Mouse (Mus musculus): Measurements from ENCODE around the gene Them4. TPM values are rescaled to one million over a fixed set of nuclear protein-coding genes. Genes with fewer than 3 reads are reported as not detected.

The Them4 gene
- polyA plus RNA-seq, 1 experiment from 2014 or later: 18.5 TPM

GRCm38 (mm10) chr3:94328681-94329080, 18.8 kb downstream of the Them4 start:
- H3K27ac ChIP-seq (ENCODE audit: low read length): no peak overlapping the region
- no peak overlapping the region for H3K4me3 ChIP-seq (ENCODE audit: low read length)
- H3K4me2 ChIP-seq (ENCODE audit: low read depth, low read length): no peak overlapping the region
- WGBS: 56% methylated on average over 3 of the region's 3 CpGs
- H3K36me3 ChIP-seq (ENCODE audit: control insufficient read depth, insufficient read depth, low read length): no peaks in the 10 kb centered on the region
- no peak overlapping the region for H3K9ac ChIP-seq (ENCODE audit: low read depth, low read length)
- H3K4me1 ChIP-seq (ENCODE audit: control insufficient read depth, insufficient read depth, low read length): no peaks in the 10 kb centered on the region
- no peaks in the 10 kb centered on the region for H3K27me3 ChIP-seq (replicated peaks; ENCODE audit: control insufficient read depth, insufficient read depth, low read length)
- ATAC-seq: no peak
- H3K9me3 ChIP-seq (ENCODE audit: control insufficient read depth, low read length): no peaks in the 10 kb centered on the region

GRCm38 (mm10) chr3:94334442-94334841, 24.6 kb downstream of the Them4 start:
- H3K9me3 ChIP-seq (ENCODE audit: control insufficient read depth, low read length): no peaks in the 10 kb centered on the region
- no peaks in the 10 kb centered on the region for H3K36me3 ChIP-seq (ENCODE audit: control insufficient read depth, insufficient read depth, low read length)
- H3K4me1 ChIP-seq (ENCODE audit: control insufficient read depth, insufficient read depth, low read length): no peaks in the 10 kb centered on the region
- H3K4me3 ChIP-seq (ENCODE audit: low read length): no peak overlapping the region
- H3K4me2 ChIP-seq (ENCODE audit: low read depth, low read length): no peak overlapping the region
- H3K9ac ChIP-seq (ENCODE audit: low read depth, low read length): no peak overlapping the region
- H3K27me3 ChIP-seq (replicated peaks; ENCODE audit: control insufficient read depth, insufficient read depth, low read length): no peaks in the 10 kb centered on the region
- 97% methylated on average over 4 of the region's 4 CpGs for WGBS
- no peak for ATAC-seq
- no peak overlapping the region for H3K27ac ChIP-seq (ENCODE audit: low read length)

DNA sequence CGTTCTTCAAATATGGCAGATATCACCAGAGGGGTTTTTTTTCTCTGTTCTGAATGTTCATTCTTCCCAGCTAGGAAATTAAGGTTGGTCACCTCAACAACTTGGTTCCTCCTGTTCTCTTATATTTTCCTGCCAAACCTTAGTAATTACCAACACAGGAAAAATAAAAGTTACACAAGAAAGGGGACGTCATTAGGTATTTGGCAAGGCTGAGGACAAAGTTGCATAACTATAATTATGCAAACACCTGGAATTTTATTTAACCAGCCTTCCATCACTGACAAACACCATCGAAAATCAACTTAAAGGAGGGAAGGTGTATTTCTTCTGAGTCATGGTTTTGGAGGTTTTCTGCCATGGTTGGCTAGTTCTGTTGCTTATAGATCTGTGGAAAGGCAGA, 28.6 kb downstream of the Them4 start:
- Histone ChIP-seq H3K4me3 (ENCODE audit: low read length) (no peak overlapping the region), H3K9me3 (ENCODE audit: control insufficient read depth, low read length) (no peaks in the 10 kb centered on the region), H3K4me2 (ENCODE audit: low read depth, low read length) (no peak overlapping the region), H3K4me1 (ENCODE audit: control insufficient read depth, insufficient read depth, low read length) (no peaks in the 10 kb centered on the region), H3K36me3 (ENCODE audit: control insufficient read depth, insufficient read depth, low read length) (no peaks in the 10 kb centered on the region), H3K27ac (ENCODE audit: low read length) (no peak overlapping the region), H3K27me3 (replicated peaks; ENCODE audit: control insufficient read depth, insufficient read depth, low read length) (no peaks in the 10 kb centered on the region), H3K9ac (ENCODE audit: low read depth, low read length) (no peak overlapping the region)
- 85% methylated on average over 3 of the region's 3 CpGs for WGBS
- no peak for ATAC-seq

- no peak within 1 kb of the TSS for H3K9ac ChIP-seq (ENCODE audit: low read depth, low read length)
- no peak within 1 kb of the TSS for H3K4me2 ChIP-seq (ENCODE audit: low read depth, low read length)
- H3K27ac ChIP-seq (ENCODE audit: low read length): no peak within 1 kb of the TSS
- H3K9me3 ChIP-seq (ENCODE audit: control insufficient read depth, low read length): no peaks in the 10 kb centered on the region
- 35% methylated on average over 3 of the region's 3 CpGs for WGBS
- H3K27me3 ChIP-seq (replicated peaks; ENCODE audit: control insufficient read depth, insufficient read depth, low read length): no peaks in the 10 kb centered on the region
- no peaks in the 10 kb centered on the region for H3K36me3 ChIP-seq (ENCODE audit: control insufficient read depth, insufficient read depth, low read length)
- no peaks in the 10 kb centered on the region for H3K4me1 ChIP-seq (ENCODE audit: control insufficient read depth, insufficient read depth, low read length)
- ATAC-seq: no peak
- no peak within 1 kb of the TSS for H3K4me3 ChIP-seq (ENCODE audit: low read length)
These were observed 32.1 kb downstream of the Them4 start, which contains the start of gene Them5 for GRCm38 (mm10) chr3:94341959-94342422. Them5 (plus strand) TSS chr3:94342099.

DNA sequence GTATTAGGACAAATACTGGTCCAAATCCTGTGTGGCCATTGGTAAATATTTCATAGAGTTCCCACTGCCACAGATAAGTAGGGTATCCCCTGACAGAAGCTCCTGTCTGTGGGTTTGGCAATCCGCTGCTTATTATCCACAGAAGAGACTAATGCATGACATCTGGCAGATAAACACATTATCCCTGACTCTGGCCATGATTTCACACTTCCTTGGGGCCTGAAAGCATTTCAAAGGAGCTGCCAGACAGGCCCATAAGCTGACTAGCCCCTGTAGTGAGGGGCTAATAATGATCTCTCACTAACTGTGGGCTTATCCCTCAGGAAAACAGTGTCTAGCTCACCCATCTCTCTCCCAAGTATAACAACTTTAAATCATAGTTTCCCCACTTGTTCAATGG, 32.7 kb downstream of the Them4 start:
- no peaks in the 10 kb centered on the region for H3K27me3 ChIP-seq (replicated peaks; ENCODE audit: control insufficient read depth, insufficient read depth, low read length)
- H3K36me3 ChIP-seq (ENCODE audit: control insufficient read depth, insufficient read depth, low read length): no peaks in the 10 kb centered on the region
- no peak overlapping the region for H3K4me3 ChIP-seq (ENCODE audit: low read length)
- no peaks in the 10 kb centered on the region for H3K9me3 ChIP-seq (ENCODE audit: control insufficient read depth, low read length)
- H3K9ac ChIP-seq (ENCODE audit: low read depth, low read length): no peak overlapping the region
- no peak overlapping the region for H3K4me2 ChIP-seq (ENCODE audit: low read depth, low read length)
- H3K4me1 ChIP-seq (ENCODE audit: control insufficient read depth, insufficient read depth, low read length): no peaks in the 10 kb centered on the region
- no peak for ATAC-seq
- H3K27ac ChIP-seq (ENCODE audit: low read length): no peak overlapping the region
- WGBS: 60% methylated on average over 1 of the region's 1 CpGs

- no peak overlapping the region for H3K4me2 ChIP-seq (ENCODE audit: low read depth, low read length)
These were observed 34.3 kb downstream of the Them4 start for GRCm38 (mm10) chr3:94344182-94344581.

GRCm38 (mm10) chr3:94344897-94345296, 35.0 kb downstream of the Them4 start:
- Histone ChIP-seq H3K9me3 (ENCODE audit: control insufficient read depth, low read length) (no peaks in the 10 kb centered on the region), H3K4me1 (ENCODE audit: control insufficient read depth, insufficient read depth, low read length) (no peaks in the 10 kb centered on the region), H3K27ac (ENCODE audit: low read length) (no peak overlapping the region), H3K27me3 (replicated peaks; ENCODE audit: control insufficient read depth, insufficient read depth, low read length) (no peaks in the 10 kb centered on the region), H3K4me3 (ENCODE audit: low read length) (no peak overlapping the region), H3K4me2 (ENCODE audit: low read depth, low read length) (no peak overlapping the region), H3K9ac (ENCODE audit: low read depth, low read length) (no peak overlapping the region), H3K36me3 (ENCODE audit: control insufficient read depth, insufficient read depth, low read length) (no peaks in the 10 kb centered on the region)
- WGBS: 59% methylated on average over 3 of the region's 3 CpGs
- no peak for ATAC-seq

More at GRCm38 (mm10) chr3:94344182-94344581, 34.3 kb downstream of the Them4 start:
- no peak overlapping the region for H3K27ac ChIP-seq (ENCODE audit: low read length)
- no peaks in the 10 kb centered on the region for H3K9me3 ChIP-seq (ENCODE audit: control insufficient read depth, low read length)
- no peak overlapping the region for H3K9ac ChIP-seq (ENCODE audit: low read depth, low read length)
- H3K4me1 ChIP-seq (ENCODE audit: control insufficient read depth, insufficient read depth, low read length): no peaks in the 10 kb centered on the region
- H3K4me3 ChIP-seq (ENCODE audit: low read length): no peak overlapping the region
- H3K36me3 ChIP-seq (ENCODE audit: control insufficient read depth, insufficient read depth, low read length): no peaks in the 10 kb centered on the region
- no peaks in the 10 kb centered on the region for H3K27me3 ChIP-seq (replicated peaks; ENCODE audit: control insufficient read depth, insufficient read depth, low read length)
- ATAC-seq: no peak
- WGBS: 82% methylated on average over 2 of the region's 2 CpGs

DNA sequence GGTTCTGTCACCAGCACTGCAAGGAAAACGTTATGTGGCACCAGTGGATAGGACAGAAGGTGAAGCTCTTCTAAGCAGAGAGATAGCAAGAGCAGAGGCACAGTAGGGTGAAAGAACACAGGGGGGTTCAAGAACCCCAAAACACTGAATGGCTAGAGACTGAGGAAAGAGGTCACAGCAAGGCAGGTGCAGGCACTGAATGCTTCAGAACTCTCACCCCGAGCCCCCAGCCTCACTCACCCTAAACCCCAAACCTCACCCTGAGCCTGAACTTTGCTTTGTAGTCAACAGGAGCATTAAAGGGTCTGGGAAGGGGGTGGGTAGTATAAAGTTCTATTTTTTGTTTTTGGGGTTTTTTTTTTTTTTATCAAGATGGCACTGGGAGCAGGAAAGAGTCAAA, 38.3 kb downstream of the Them4 start:
- Histone ChIP-seq H3K4me3 (ENCODE audit: low read length) (no peak overlapping the region), H3K36me3 (ENCODE audit: control insufficient read depth, insufficient read depth, low read length) (no peaks in the 10 kb centered on the region), H3K4me2 (ENCODE audit: low read depth, low read length) (no peak overlapping the region), H3K27ac (ENCODE audit: low read length) (no peak overlapping the region), H3K27me3 (replicated peaks; ENCODE audit: control insufficient read depth, insufficient read depth, low read length) (no peaks in the 10 kb centered on the region), H3K9ac (ENCODE audit: low read depth, low read length) (no peak overlapping the region), H3K9me3 (ENCODE audit: control insufficient read depth, low read length) (no peaks in the 10 kb centered on the region), H3K4me1 (ENCODE audit: control insufficient read depth, insufficient read depth, low read length) (no peaks in the 10 kb centered on the region)
- ATAC-seq: no peak
- WGBS: 84% methylated on average over 2 of the region's 2 CpGs

GRCm38 (mm10) chr3:94360812-94361211, 50.9 kb downstream of the Them4 start:
- ATAC-seq: no peak
- WGBS: 3% methylated on average over 1 of the region's 1 CpGs
- Histone ChIP-seq H3K4me2 (ENCODE audit: low read depth, low read length) (no peak overlapping the region), H3K4me1 (ENCODE audit: control insufficient read depth, insufficient read depth, low read length) (peaks cover 5% of the 10 kb centered on the region), H3K4me3 (ENCODE audit: low read length) (no peak overlapping the region), H3K27me3 (replicated peaks; ENCODE audit: control insufficient read depth, insufficient read depth, low read length) (peaks cover 4% of the 10 kb centered on the region; the same call in 1 of the 2 replicates), H3K9ac (ENCODE audit: low read depth, low read length) (no peak overlapping the region), H3K36me3 (ENCODE audit: control insufficient read depth, insufficient read depth, low read length) (no peaks in the 10 kb centered on the region), H3K9me3 (ENCODE audit: control insufficient read depth, low read length) (no peaks in the 10 kb centered on the region), H3K27ac (ENCODE audit: low read length) (no peak overlapping the region)

DNA sequence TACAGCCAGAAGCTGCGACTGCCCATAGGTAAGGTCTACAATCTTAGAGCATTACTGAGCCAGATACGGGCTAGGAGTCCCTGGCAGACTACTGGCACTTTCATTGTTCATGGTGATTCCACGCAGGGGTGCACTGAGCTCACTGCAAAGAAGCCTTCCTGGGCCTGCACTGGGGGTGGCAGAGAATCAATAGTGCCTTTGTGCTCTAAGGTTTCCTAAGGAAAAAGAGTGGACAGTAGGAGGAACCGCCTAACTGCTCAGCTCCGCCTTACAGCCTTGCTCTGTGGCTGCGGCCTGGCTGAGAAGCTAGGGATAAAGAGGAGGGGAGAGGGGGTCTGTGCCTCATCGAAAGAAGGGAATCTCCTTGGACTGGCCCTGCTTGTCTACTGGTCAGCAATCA, 52.2 kb downstream of the Them4 start, which contains the start of gene C2cd4d:
TSS of gene C2cd4d (plus strand) at position 301 of the 400 bp plus-strand sequence.
- peaks cover 4% of the 10 kb centered on the region; the same call in 1 of the 2 replicates for H3K27me3 ChIP-seq (replicated peaks; ENCODE audit: control insufficient read depth, insufficient read depth, low read length)
- ATAC-seq: no peak
- peaks cover 5% of the 10 kb centered on the region for H3K4me1 ChIP-seq (ENCODE audit: control insufficient read depth, insufficient read depth, low read length)
- H3K4me3 ChIP-seq (ENCODE audit: low read length): peak within 1 kb of the TSS; percentile 60
- H3K27ac ChIP-seq (ENCODE audit: low read length): no peak within 1 kb of the TSS
- H3K4me2 ChIP-seq (ENCODE audit: low read depth, low read length): peak within 1 kb of the TSS; percentile 93
- H3K36me3 ChIP-seq (ENCODE audit: control insufficient read depth, insufficient read depth, low read length): no peaks in the 10 kb centered on the region
- 53% methylated on average over 7 of the region's 7 CpGs for WGBS
- H3K9me3 ChIP-seq (ENCODE audit: control insufficient read depth, low read length): no peaks in the 10 kb centered on the region
- peak within 1 kb of the TSS; percentile 82 for H3K9ac ChIP-seq (ENCODE audit: low read depth, low read length)

All from intestine, embryonic 16.5 days (tissue).